Mouse (Mus musculus) liver, embryonic 15.5 days (tissue): Measurements from ENCODE around the gene B3galt5. TPM values are rescaled to one million over a fixed set of nuclear protein-coding genes. Genes with fewer than 3 reads are reported as not detected.

Experiments
- ATAC-seq: fragments of 200-750 bp; cut with Nextera tagmentation; 2 replicates; pipeline ENCODE4 v1.8.0; 2017; ENCODE audit warnings: moderate number of reproducible peaks, mild to moderate bottlenecking, moderate library complexity; ENCODE audit not compliant: insufficient read depth
- H3K27ac ChIP-seq: fragments of 300-500 bp; sonication (generic); replicated peaks from 2 replicates; pipeline ENCODE4 v1.5.1; 2015; ENCODE audit warnings: mild to moderate bottlenecking, inconsistent platforms
- H3K27me3 ChIP-seq: fragments of 300-500 bp; sonication (generic); 2 replicates; pipeline ENCODE4 v1.6.1; 2015; ENCODE audit warnings: mild to moderate bottlenecking, inconsistent platforms
- H3K36me3 ChIP-seq: fragments of 300-500 bp; sonication (generic); replicated peaks from 2 replicates; pipeline ENCODE4 v1.6.1; 2015; ENCODE audit warnings: moderate library complexity, mild to moderate bottlenecking, inconsistent platforms
- H3K4me1 ChIP-seq: fragments of 300-500 bp; sonication (generic); replicated peaks from 2 replicates; pipeline ENCODE4 v1.6.1; 2015; ENCODE audit warnings: inconsistent platforms
- H3K4me2 ChIP-seq: fragments of 300-500 bp; sonication (generic); 2 replicates; pipeline ENCODE4 v1.6.1; 2015; ENCODE audit warnings: moderate library complexity, mild to moderate bottlenecking, inconsistent platforms
- H3K4me3 ChIP-seq: fragments of 300-500 bp; sonication (generic); replicated peaks from 2 replicates; pipeline ENCODE4 v1.5.1; 2015; ENCODE audit warnings: mild to moderate bottlenecking, inconsistent platforms
- H3K9ac ChIP-seq: fragments of 300-500 bp; sonication (generic); 2 replicates; pipeline ENCODE4 v1.6.1; 2015; ENCODE audit warnings: moderate library complexity, mild to moderate bottlenecking, inconsistent platforms
- H3K9me3 ChIP-seq: fragments of 300-500 bp; sonication (generic); replicated peaks from 2 replicates; pipeline ENCODE4 v1.6.1; 2016; ENCODE audit warnings: inconsistent platforms
- WGBS: fragments of 180-500 bp; shearing (Covaris S2); methylation state at CpG from one replicate; pipeline ENCODE4 v1.1.7; 2015; ENCODE audit warnings: mixed read lengths; ENCODE audit not compliant: insufficient replicate concordance; 5-methylcytosine and 5-hydroxymethylcytosine counted together
- polyA plus RNA-seq: library from polyadenylated mRNA; unstranded; fragments of >200 nt; fragmentation: Nextera tagmentation; extraction: Ambion mirVana; gene quantifications from 2 replicates; pipeline ENCODE4 v1.2.1, GENCODE M21; 2015

Gene B3galt5
- polyA plus RNA-seq, 1 experiment from 2014 or later: 0.09 TPM

DNA sequence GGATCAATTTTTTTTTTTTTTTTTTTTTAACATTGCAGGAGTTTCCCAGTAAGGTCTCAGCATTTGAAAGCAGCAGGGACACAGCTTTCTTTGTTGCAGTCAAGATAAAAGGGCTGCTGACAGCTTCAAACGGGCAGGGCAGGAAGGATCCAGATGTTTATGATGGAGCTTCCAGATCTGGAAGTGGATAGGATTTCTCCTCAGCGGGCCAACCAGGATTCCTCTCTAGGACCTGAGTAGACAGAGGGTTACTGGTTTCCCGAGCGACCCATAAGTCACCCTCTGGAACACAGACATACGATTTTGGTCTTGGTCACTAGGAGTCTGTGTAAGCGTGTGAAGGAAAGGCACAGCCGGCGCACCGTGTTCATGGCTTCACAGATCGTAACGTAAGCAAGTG, 112.5 kb downstream of the B3galt5 start:
- Histone ChIP-seq H3K9ac (no peak overlapping the region), H3K4me2 (no peak overlapping the region), H3K36me3 (no peaks in the 10 kb centered on the region), H3K4me3 (no peak overlapping the region), H3K4me1 (no peaks in the 10 kb centered on the region), H3K27me3 (no peaks in the 10 kb centered on the region), H3K27ac (no peak overlapping the region), H3K9me3 (no peaks in the 10 kb centered on the region)
- no peak for ATAC-seq
- 58% methylated on average over 11 of the region's 11 CpGs for WGBS

DNA sequence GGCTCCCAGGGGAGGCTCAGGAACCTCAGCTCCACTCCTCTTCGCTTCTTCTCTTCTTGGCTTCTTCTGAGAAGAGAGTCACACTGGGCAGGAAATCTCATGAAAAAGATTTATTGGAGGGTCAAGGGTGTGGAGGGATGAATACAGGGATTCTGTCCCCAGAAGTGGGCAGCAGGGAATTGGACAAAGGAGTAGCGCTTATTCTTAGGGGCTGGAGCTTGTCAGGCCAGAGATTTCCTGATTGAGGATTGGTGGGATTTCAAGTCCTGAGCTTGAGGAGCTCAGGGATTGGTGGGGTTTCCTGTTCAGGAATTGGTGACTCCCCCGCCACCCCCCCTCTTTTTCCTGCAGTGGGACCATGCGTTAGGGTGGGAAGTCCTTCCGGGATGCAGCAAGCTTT, 113.2 kb downstream of the B3galt5 start:
- Histone ChIP-seq H3K9me3 (no peaks in the 10 kb centered on the region), H3K27me3 (no peaks in the 10 kb centered on the region), H3K9ac (no peak overlapping the region), H3K36me3 (no peaks in the 10 kb centered on the region), H3K4me3 (no peak overlapping the region), H3K27ac (no peak overlapping the region), H3K4me2 (no peak overlapping the region), H3K4me1 (no peaks in the 10 kb centered on the region)
- ATAC-seq: no peak
- WGBS: 68% methylated on average over 5 of the region's 5 CpGs

DNA sequence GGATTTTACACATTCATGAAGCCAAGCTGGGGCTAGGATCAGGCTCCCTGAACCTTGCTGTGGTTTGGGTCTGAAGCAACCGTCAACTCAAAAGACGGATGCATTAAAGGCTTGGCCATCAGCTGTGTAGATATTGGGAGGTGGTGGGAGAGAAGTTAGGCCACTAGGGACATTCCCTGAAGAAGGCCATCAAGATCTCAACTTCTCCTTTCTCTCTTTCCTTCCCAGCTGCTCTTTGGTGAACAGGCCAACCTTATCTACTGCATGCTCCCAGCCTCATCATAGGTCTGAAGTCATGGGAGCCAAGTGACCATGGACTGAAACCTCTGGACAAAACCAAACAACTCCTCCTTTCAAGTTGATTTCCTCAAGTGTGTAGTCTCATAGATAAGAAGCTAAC, 115.9 kb downstream of the B3galt5 start:
- no peak overlapping the region for H3K27ac ChIP-seq
- H3K36me3 ChIP-seq: no peaks in the 10 kb centered on the region
- no peak overlapping the region for H3K9ac ChIP-seq
- H3K4me2 ChIP-seq: no peak overlapping the region
- no peak overlapping the region for H3K4me3 ChIP-seq
- H3K4me1 ChIP-seq: no peaks in the 10 kb centered on the region
- no peak for ATAC-seq
- H3K27me3 ChIP-seq: no peaks in the 10 kb centered on the region
- 70% methylated on average over 2 of the region's 2 CpGs for WGBS
- H3K9me3 ChIP-seq: no peaks in the 10 kb centered on the region

DNA sequence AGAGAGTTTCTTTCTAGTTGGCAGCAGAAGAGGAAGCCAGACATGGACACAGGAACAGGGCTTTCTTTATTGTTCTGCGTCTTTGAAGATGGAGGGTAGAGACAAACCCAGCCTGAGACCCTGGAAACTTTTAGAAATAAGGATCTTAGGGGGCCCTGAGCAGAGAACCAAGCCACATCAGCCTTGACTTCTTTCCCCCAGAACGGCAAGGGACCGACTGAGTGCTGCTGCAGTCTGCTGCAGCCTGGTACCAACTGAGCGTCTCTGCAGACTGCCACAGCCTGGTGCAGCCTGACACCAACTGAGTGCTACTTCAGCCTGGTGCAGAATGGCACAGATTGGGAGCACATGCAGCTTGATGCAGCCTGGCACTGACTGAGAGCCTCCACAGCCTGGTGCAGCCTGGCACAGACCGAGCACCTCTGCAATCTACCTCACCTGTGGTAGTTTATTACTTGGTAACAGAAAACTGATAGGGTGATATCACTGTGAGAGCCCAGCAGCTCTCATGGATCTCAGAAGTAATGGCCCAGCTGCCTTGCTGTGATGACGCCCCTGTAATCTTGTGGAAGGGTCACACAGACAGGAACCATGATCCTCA, 117.8 kb downstream of the B3galt5 start:
- Histone ChIP-seq H3K4me2 (no peak overlapping the region), H3K27me3 (no peaks in the 10 kb centered on the region), H3K9ac (no peak overlapping the region), H3K36me3 (no peaks in the 10 kb centered on the region), H3K4me1 (no peaks in the 10 kb centered on the region), H3K27ac (no peak overlapping the region), H3K4me3 (no peak overlapping the region), H3K9me3 (no peaks in the 10 kb centered on the region)
- no peak for ATAC-seq
- 54% methylated on average over 6 of the region's 6 CpGs for WGBS

DNA sequence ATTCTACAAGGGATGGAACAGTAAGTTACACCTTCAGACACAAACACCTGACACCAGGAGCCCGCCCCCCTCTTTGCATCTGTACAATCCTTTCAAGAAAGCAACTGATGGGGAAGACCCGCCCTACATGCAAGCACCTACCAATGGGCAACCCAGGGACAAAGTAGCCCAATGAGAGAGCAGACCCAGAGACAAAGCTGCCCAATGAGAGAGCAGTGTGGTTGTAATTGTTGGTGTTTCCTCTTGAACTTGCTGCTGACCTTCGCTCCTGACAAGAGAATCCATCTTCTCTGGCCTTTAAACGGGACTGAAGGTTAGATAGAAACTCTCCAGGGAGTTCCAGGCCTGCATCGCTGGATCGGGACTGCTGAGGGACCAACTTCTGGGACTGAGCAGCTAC, 118.4 kb downstream of the B3galt5 start:
- Histone ChIP-seq H3K9ac (no peak overlapping the region), H3K4me2 (no peak overlapping the region), H3K27me3 (no peaks in the 10 kb centered on the region), H3K4me3 (no peak overlapping the region), H3K36me3 (no peaks in the 10 kb centered on the region), H3K4me1 (no peaks in the 10 kb centered on the region), H3K27ac (no peak overlapping the region), H3K9me3 (no peaks in the 10 kb centered on the region)
- WGBS: 40% methylated on average over 6 of the region's 6 CpGs
- no peak for ATAC-seq

DNA sequence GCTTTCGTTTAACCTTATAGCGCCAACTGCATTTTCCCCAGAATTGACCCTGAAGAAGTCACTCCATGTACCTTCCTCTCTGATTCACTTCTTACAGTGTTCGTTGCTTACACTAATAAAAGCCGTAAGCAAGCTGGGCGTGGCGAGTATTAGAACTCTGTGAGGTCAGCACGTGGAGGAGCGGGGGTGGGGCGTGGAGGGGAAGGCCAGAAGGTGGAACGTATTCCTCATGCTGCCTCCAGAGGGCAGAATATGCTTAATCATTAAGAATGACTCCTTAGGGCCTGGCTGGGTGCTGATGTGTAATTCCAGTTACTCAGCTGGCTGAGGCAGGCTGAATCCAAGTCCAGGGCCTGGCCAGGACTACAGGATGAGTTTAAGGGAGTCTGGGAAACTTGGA, 122.3 kb downstream of the B3galt5 start:
- 4% methylated on average over 10 of the region's 10 CpGs for WGBS
- Histone ChIP-seq H3K4me1 (no peaks in the 10 kb centered on the region), H3K4me2 (peak overlapping the region; percentile 56), H3K36me3 (no peaks in the 10 kb centered on the region), H3K9ac (no peak overlapping the region), H3K27me3 (no peaks in the 10 kb centered on the region), H3K27ac (no peak overlapping the region), H3K4me3 (peak overlapping the region; percentile 30; the same call in 1 of the 2 replicates), H3K9me3 (no peaks in the 10 kb centered on the region)
- peak; percentile 54 for ATAC-seq

DNA sequence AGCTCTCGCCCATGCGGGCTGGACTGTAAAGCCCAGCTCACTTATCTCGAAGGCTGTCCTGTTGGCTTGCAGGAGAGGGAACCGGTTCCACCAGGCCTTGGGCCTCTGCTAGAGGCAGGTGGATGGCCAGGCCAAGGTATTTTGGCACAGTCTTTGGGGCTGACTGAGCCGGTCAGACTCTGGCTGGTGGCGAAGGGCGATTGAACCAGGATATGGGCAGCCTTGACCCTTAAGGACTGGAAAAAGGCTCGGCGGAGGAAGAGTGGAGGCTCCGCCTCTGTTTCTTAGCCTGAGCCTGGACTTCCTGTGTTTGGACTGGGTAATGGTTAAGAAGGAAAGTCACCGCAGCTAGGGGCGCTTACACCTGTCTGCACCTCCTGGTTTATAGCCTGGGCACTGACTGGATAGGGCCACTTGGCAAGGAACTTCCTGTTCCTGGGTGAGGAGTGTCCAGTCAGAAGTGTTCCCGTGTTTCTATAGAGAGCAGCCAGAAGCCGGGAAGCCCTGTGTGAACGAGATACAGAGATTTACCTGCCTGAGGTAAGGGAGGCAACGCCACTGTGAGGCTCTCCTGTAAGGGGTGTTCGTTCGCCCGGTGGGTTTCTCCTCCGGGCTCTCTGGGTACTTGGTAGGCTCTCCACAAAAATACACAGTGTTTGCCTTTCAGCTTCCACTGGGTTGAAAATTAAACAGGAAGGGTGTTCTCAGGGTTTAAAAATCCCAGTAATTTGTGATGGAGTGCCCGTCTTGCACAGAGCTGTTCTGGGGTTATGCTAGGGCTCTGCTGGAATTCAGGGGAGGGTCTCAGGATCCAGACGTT, 125.9 kb downstream of the B3galt5 start:
- no peaks in the 10 kb centered on the region for H3K27me3 ChIP-seq
- 55% methylated on average over 22 of the region's 22 CpGs for WGBS
- H3K4me2 ChIP-seq: peak overlapping the region; percentile 23
- 0 out of 2 replicates have a peak, but pooled peaks cover 4% of the 10 kb centered on the region for H3K4me1 ChIP-seq
- no peak overlapping the region; the same call in 1 of the 2 replicates for H3K9ac ChIP-seq
- H3K4me3 ChIP-seq: peak overlapping the region; percentile 6; the same call in 1 of the 2 replicates
- H3K9me3 ChIP-seq: no peaks in the 10 kb centered on the region
- peak overlapping the region; percentile 42 for H3K27ac ChIP-seq
- peak; percentile 38 for ATAC-seq
- no peaks in the 10 kb centered on the region for H3K36me3 ChIP-seq

DNA sequence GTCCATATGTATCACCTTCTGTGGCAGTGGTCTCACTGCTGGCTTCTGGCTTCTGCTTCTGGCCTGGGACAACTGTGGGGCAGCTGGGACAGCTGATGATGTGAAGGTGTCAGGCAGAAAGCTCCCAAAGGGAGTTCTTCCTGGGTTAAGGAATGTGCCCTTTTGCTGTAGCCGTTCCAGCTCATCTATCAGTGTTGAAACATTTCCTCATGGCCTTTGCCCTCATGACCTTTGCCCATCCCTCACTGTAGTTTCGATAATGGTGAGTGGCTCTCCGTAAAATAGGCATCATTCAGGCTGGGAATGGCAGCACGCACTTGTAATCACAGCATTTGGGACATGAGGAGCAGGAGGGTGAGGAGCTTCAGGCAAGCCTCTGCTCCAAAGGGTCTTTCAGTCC, 127.3 kb downstream of the B3galt5 start:
- no peaks in the 10 kb centered on the region for H3K36me3 ChIP-seq
- H3K9ac ChIP-seq: no peak overlapping the region
- no peak overlapping the region for H3K4me3 ChIP-seq
- peak overlapping the region; percentile 59; the same call in 1 of the 2 replicates for H3K27ac ChIP-seq
- H3K27me3 ChIP-seq: no peaks in the 10 kb centered on the region
- H3K9me3 ChIP-seq: no peaks in the 10 kb centered on the region
- H3K4me1 ChIP-seq: 0 out of 2 replicates have a peak, but pooled peaks cover 4% of the 10 kb centered on the region
- ATAC-seq: peak; percentile 45; the same call in 1 of the 2 replicates
- peak overlapping the region; percentile 23 for H3K4me2 ChIP-seq
- 34% methylated on average over 4 of the region's 4 CpGs for WGBS

DNA sequence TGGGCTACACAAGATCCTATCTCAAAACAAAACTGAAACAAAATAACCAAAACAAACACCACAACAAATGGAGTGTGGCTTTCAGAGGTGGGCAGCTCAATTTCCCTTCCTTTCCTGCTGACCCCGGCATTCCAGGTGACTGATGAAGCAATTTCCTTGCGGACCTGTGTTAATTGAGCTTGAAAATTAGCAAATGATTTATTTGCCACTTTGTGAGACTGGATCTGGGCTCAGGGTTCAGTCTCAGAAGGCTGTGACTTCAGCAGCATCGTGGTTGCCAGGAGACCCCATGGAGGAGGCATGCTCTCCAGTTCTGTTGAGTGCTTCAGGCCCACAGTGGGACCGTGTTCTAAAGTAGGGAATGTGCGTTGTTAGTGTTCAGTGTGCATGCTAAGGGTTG, 127.7 kb downstream of the B3galt5 start:
- 49% methylated on average over 5 of the region's 5 CpGs for WGBS
- Histone ChIP-seq H3K27ac (0 out of 2 replicates have a peak overlapping the region, but pooled peaks have one; percentile 24), H3K36me3 (no peaks in the 10 kb centered on the region), H3K4me3 (no peak overlapping the region), H3K27me3 (no peaks in the 10 kb centered on the region), H3K4me1 (0 out of 2 replicates have a peak, but pooled peaks cover 4% of the 10 kb centered on the region), H3K9ac (no peak overlapping the region), H3K9me3 (no peaks in the 10 kb centered on the region), H3K4me2 (no peak overlapping the region; the same call in 1 of the 2 replicates)
- ATAC-seq: no peak

DNA sequence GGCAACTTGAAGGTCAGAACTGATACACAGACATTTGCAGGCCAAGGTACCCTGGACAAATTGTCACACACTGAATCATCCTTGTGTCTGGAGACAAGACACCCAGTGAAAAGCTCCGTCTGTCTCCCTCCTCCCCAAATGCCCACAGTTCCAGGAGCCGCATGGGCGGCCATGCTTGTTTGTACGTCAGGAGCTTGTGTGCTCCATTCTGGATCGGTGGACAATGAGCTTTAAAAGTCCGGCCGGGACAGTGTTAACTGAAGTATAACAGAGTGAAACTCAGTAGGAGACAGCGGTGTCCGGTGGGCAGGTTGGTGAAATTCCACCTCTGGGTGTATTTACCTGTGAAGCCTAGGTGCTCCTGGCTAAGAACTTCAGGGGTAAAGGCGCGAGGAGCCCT, 129.3 kb downstream of the B3galt5 start:
- no peak overlapping the region for H3K4me3 ChIP-seq
- WGBS: 72% methylated on average over 11 of the region's 11 CpGs
- no peak overlapping the region for H3K4me2 ChIP-seq
- H3K27me3 ChIP-seq: no peaks in the 10 kb centered on the region
- H3K9me3 ChIP-seq: no peaks in the 10 kb centered on the region
- no peaks in the 10 kb centered on the region for H3K36me3 ChIP-seq
- H3K9ac ChIP-seq: no peak overlapping the region
- no peak for ATAC-seq
- no peak overlapping the region for H3K27ac ChIP-seq
- peaks cover 4% of the 10 kb centered on the region; the same call in 1 of the 2 replicates for H3K4me1 ChIP-seq
